Mouse (Mus musculus): ENCODE measurements at regions not wholly inside any gene's neighbourhood (a gene's known extent, or its start where the extent isn't known, plus 50 kb on each side); places are given as distances from the start of the nearest gene placed in this dataset.

- TF ChIP-seq POLR2A (IDR thresholded peaks at IDR 0.05; ENCODE audit: low read depth, low read length) (no peak), CTCF (IDR thresholded peaks at IDR 0.05; ENCODE audit: borderline replicate concordance, insufficient read depth, low read length) (no peak)
Measured at GRCm38 (mm10) chr10:66780335-66781170, 315.4 kb upstream of the Jmjd1c start.
